ENCODE assay signal across 7 mouse cellular contexts in the genomic region with DNA sequence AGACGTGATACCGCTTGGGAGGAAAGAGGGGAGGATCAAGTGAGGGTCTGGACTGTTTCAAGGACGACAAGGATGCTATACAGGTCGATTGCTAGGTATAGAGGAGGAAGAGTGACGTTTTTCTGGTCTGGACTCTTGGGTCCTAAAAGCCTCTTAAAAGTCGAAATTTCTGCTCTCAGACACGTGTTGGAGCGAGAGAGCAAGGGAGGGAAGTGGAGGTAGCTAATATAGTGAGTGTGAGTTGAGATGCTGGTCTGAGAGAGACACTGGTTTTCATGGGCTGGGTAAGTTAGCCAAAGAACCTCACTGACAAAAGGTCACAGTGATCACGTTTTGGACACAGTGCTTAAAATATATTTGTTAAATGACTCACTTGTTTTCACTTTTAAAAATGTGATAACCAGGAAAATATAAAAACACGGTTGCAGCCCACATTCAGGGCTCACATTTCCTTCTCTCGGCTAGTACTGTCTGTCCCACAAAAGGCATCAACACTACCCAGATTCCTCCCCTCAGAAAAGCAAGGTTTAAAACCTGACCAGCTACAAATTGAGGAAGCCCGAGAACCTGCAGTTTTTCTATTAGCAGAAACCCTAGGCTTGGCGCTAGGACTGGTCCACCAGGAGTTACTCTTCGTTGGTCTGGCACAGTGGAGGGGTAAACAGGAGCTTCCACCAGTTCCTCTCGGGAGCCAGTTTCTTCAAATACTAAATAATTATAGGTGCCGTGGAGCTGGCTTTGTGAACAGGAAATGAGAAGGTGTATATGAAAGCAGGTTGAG. TPM values are rescaled to one million over a fixed set of nuclear protein-coding genes. Genes with fewer than 3 reads are reported as not detected.
DNase-seq lines count a peak whose midpoint lies in the region; ATAC-seq and TF ChIP-seq lines count a peak whose summit lies in the region.

No protein-coding gene starts in this region.

- peak overlapping the region; percentile 92 for H3K9ac ChIP-seq in forebrain, embryonic 13.5 days
- H3K9ac ChIP-seq in liver, embryonic 12.5 days: peak overlapping the region; percentile 81
- peak overlapping the region; percentile 51 for H3K9ac ChIP-seq in stomach, postnatal 0 days (ENCODE audit: low read length)

- no peak for ATAC-seq in megakaryocyte, adult 5-6 weeks (ENCODE audit: poor library complexity, severe bottlenecking)
- no peak for ATAC-seq in forebrain, embryonic 13.5 days
- peak; percentile 17 for ATAC-seq in liver, embryonic 12.5 days
- no peak for ATAC-seq in stomach, postnatal 0 days (ENCODE audit: low FRiP score, low TSS enrichment)

- no peaks in the 10 kb centered on the region for H3K9me3 ChIP-seq in megakaryocyte, embryonic 14.5 days
- no peaks in the 10 kb centered on the region for H3K9me3 ChIP-seq in forebrain, embryonic 13.5 days (replicated peaks)
- no peaks in the 10 kb centered on the region for H3K9me3 ChIP-seq in liver, embryonic 12.5 days (replicated peaks)
- no peaks in the 10 kb centered on the region for H3K9me3 ChIP-seq in stomach, postnatal 0 days (ENCODE audit: control insufficient read depth, low read length)

- WGBS in forebrain, embryonic 13.5 days: 45% methylated on average over 16 of the region's 16 CpGs
- WGBS in liver, embryonic 12.5 days (ENCODE audit: insufficient replicate concordance): 31% methylated on average over 16 of the region's 16 CpGs
- 41% methylated on average over 16 of the region's 16 CpGs for WGBS in stomach, postnatal 0 days

- TF ChIP-seq CTCF in stomach, postnatal 0 days (IDR thresholded peaks at IDR 0.05; ENCODE audit: low read depth): no peak

- no peak for TF ChIP-seq EP300 in stomach, postnatal 0 days (optimal IDR thresholded peaks at IDR 0.05)

- H3K27me3 ChIP-seq in megakaryocyte, embryonic 14.5 days (replicated peaks): no peaks in the 10 kb centered on the region
- no peaks in the 10 kb centered on the region for H3K27me3 ChIP-seq in forebrain, embryonic 13.5 days
- H3K27me3 ChIP-seq in liver, embryonic 12.5 days (replicated peaks): peaks cover 11% of the 10 kb centered on the region
- no peaks in the 10 kb centered on the region for H3K27me3 ChIP-seq in stomach, postnatal 0 days (ENCODE audit: control insufficient read depth, insufficient read depth, low read length)

- peaks cover 27% of the 10 kb centered on the region for H3K36me3 ChIP-seq in megakaryocyte, embryonic 14.5 days (replicated peaks; ENCODE audit: low read length)
- peaks cover 17% of the 10 kb centered on the region for H3K36me3 ChIP-seq in forebrain, embryonic 13.5 days (ENCODE audit: poor library complexity, severe bottlenecking)
- H3K36me3 ChIP-seq in liver, embryonic 12.5 days: peaks cover 16% of the 10 kb centered on the region
- no peaks in the 10 kb centered on the region for H3K36me3 ChIP-seq in stomach, postnatal 0 days (ENCODE audit: control insufficient read depth, insufficient read depth, low read length)

- H3K4me1 ChIP-seq in megakaryocyte, embryonic 14.5 days: peaks cover 43% of the 10 kb centered on the region
- peaks cover 32% of the 10 kb centered on the region for H3K4me1 ChIP-seq in forebrain, embryonic 13.5 days
- H3K4me1 ChIP-seq in liver, embryonic 12.5 days: peaks cover 21% of the 10 kb centered on the region
- H3K4me1 ChIP-seq in stomach, postnatal 0 days (replicated peaks; ENCODE audit: control insufficient read depth, insufficient read depth): peaks cover 5% of the 10 kb centered on the region; the same call in 1 of the 2 replicates

- no peak for DNase-seq in stomach, postnatal 0 days (ENCODE audit: low spot score)
- DNase-seq in retina, embryonic 14.5 days (ENCODE audit: low spot score): no peak
- DNase-seq in frontal cortex, postnatal 10 days (ENCODE audit: low spot score in 2 of 2): no peak

- H3K4me2 ChIP-seq in forebrain, embryonic 13.5 days: peak overlapping the region; percentile 82
- peak overlapping the region; percentile 92 for H3K4me2 ChIP-seq in liver, embryonic 12.5 days
- peak overlapping the region; percentile 80 for H3K4me2 ChIP-seq in stomach, postnatal 0 days (replicated peaks; ENCODE audit: low read depth)

- H3K4me3 ChIP-seq in megakaryocyte, embryonic 14.5 days (replicated peaks): peak overlapping the region; percentile 93
- H3K4me3 ChIP-seq in forebrain, embryonic 13.5 days: peak overlapping the region; percentile 78
- peak overlapping the region; percentile 73; the same call in 1 of the 2 replicates for H3K4me3 ChIP-seq in liver, embryonic 12.5 days
- peak overlapping the region; percentile 80 for H3K4me3 ChIP-seq in stomach, postnatal 0 days (ENCODE audit: low read depth, low read length)

- no peak overlapping the region; the same call in 1 of the 2 replicates for H3K27ac ChIP-seq in forebrain, embryonic 13.5 days
- no peak overlapping the region for H3K27ac ChIP-seq in liver, embryonic 12.5 days
- 0 out of 2 replicates have a peak overlapping the region, but pooled peaks have one; percentile 9 for H3K27ac ChIP-seq in stomach, postnatal 0 days (replicated peaks)

RNA-seq across cellular contexts. Expression of gene Tubb2a, which starts 0.9 kb away (rescaled TPM):
- polyA plus RNA-seq in megakaryocyte, embryonic 14.5 days (2012; ENCODE audit: insufficient read depth, low replicate concordance): 95.9 and 122 TPM in 2 replicates
- 11.6 and 12.8 TPM in 2 replicates for total RNA-seq in megakaryocyte, adult 5-6 weeks (2015)
- total RNA-seq in megakaryocyte, adult 5-6 weeks (2017): 21.4 and 34.0 TPM in 2 replicates
- 761 and 874 TPM in 2 replicates for polyA plus RNA-seq in forebrain, embryonic 13.5 days (2015; fragmentation: Nextera tagmentation; extraction: Ambion mirVana)
- 67.3 and 68.1 TPM in 2 replicates for polyA plus RNA-seq in liver, embryonic 12.5 days (2016; fragmentation: Nextera tagmentation; extraction: Ambion mirVana)
- polyA plus RNA-seq in stomach, postnatal 0 days (2015; fragmentation: Nextera tagmentation; extraction: Ambion mirVana): 187 and 196 TPM in 2 replicates

RNA-seq across cellular contexts. Expression of gene Bphl, which starts 41.3 kb away (rescaled TPM):
- 20.4 and 35.2 TPM in 2 replicates for polyA plus RNA-seq in megakaryocyte, embryonic 14.5 days (2012; ENCODE audit: insufficient read depth, low replicate concordance)
- 33.3 and 47.8 TPM in 2 replicates for total RNA-seq in megakaryocyte, adult 5-6 weeks (2015)
- 13.9 and 17.1 TPM in 2 replicates for total RNA-seq in megakaryocyte, adult 5-6 weeks (2017)
- 36.5 and 37.6 TPM in 2 replicates for polyA plus RNA-seq in forebrain, embryonic 13.5 days (2015; fragmentation: Nextera tagmentation; extraction: Ambion mirVana)
- 29.2 and 29.3 TPM in 2 replicates for polyA plus RNA-seq in liver, embryonic 12.5 days (2016; fragmentation: Nextera tagmentation; extraction: Ambion mirVana)
- 36.9 and 37.2 TPM in 2 replicates for polyA plus RNA-seq in stomach, postnatal 0 days (2015; fragmentation: Nextera tagmentation; extraction: Ambion mirVana)

RNA-seq across cellular contexts. Expression of gene Tubb2b, which starts 51.6 kb away (rescaled TPM):
- 11.0 and 15.6 TPM in 2 replicates for polyA plus RNA-seq in megakaryocyte, embryonic 14.5 days (2012; ENCODE audit: insufficient read depth, low replicate concordance)
- not detected in 2 replicates for total RNA-seq in megakaryocyte, adult 5-6 weeks (2015)
- total RNA-seq in megakaryocyte, adult 5-6 weeks (2017): 0.15 and 0.53 TPM in 2 replicates
- polyA plus RNA-seq in forebrain, embryonic 13.5 days (2015; fragmentation: Nextera tagmentation; extraction: Ambion mirVana): 559 and 618 TPM in 2 replicates
- polyA plus RNA-seq in liver, embryonic 12.5 days (2016; fragmentation: Nextera tagmentation; extraction: Ambion mirVana): 1.6 and 1.9 TPM in 2 replicates
- polyA plus RNA-seq in stomach, postnatal 0 days (2015; fragmentation: Nextera tagmentation; extraction: Ambion mirVana): 13.4 and 14.6 TPM in 2 replicates

Comparison
In these comparisons a context has a peak if more than half of its experiments do, and no peak if none do; other contexts are left out.
1. RNA of gene Tubb2b, which starts 51.6 kb away (polyA plus RNA-seq): 559 to 618 TPM in forebrain, embryonic 13.5 days; 13.4 to 14.6 TPM in stomach, postnatal 0 days, 11.0 to 15.6 TPM in megakaryocyte, embryonic 14.5 days and 1.6 to 1.9 TPM in liver, embryonic 12.5 days; every median in the first group is over 10 times any median in the second.
2. Peak in every context shown above with its lines, with median percentiles within 50 percentile points of each other: H3K4me3 ChIP-seq, H3K4me2 ChIP-seq and H3K9ac ChIP-seq.